Mouse (Mus musculus) macrophage (primary cell): Measurements from ENCODE around the gene Kirrel3. TPM values are rescaled to one million over a fixed set of nuclear protein-coding genes. Genes with fewer than 3 reads are reported as not detected.

Experiments used
- H3K27ac ChIP-seq: fragments of 350-480 bp; formaldehyde crosslinking; 2 replicates; pipeline ENCODE4 v1.9.0; 2021
- H3K36me3 ChIP-seq: fragments of 350-480 bp; formaldehyde crosslinking; 2 replicates; pipeline ENCODE4 v1.9.0; 2021; ENCODE audit errors: inconsistent target
- H3K4me3 ChIP-seq: fragments of 350-480 bp; formaldehyde crosslinking; 2 replicates; pipeline ENCODE4 v1.9.0; 2021; ENCODE audit errors: inconsistent target
- H3K79me2 ChIP-seq: fragments of 350-480 bp; formaldehyde crosslinking; 2 replicates; pipeline ENCODE4 v1.9.0; 2021; ENCODE audit errors: inconsistent target
- WGBS: methylation state at CpG from one replicate; pipeline ENCODE4 v1.1.7; 2026; ENCODE audit warnings: inconsistent platforms; ENCODE audit not compliant: missing documents; 5-methylcytosine and 5-hydroxymethylcytosine counted together
- polyA plus RNA-seq: library from polyadenylated mRNA; stranded (reverse); fragments of 250-400 nt; gene quantifications from 3 replicates; pipeline ENCODE4 v1.2.4, GENCODE M21; 2018; ENCODE audit warnings: inconsistent platforms

Kirrel3 gene
- polyA plus RNA-seq, 1 experiment from 2014 or later: not detected

DNA sequence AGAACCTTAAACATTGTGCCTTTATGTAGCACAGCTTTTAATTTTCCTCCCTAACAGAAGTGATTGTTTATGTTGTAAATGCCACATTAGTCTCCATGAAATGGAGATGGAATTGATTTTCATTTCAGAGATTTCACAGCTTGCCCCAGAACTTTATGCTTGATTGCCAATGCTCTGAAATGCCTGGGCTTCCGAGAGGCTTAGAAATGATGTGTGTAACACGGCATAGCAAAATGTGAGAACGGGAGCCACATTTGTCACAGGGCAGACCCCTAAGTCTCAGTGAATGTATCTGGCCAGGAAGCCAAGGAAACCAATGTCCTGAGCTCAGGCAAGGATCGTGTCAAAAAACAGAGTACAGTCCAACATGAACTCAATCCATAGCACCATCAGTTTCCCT is 227.3 kb downstream of the Kirrel3 start:
- WGBS: 76% methylated on average over 4 of the region's 4 CpGs
- no peak overlapping the region for H3K4me3 ChIP-seq
- no peaks in the 10 kb centered on the region for H3K36me3 ChIP-seq
- no peak overlapping the region for H3K27ac ChIP-seq
- no peaks in the 10 kb centered on the region for H3K79me2 ChIP-seq

DNA sequence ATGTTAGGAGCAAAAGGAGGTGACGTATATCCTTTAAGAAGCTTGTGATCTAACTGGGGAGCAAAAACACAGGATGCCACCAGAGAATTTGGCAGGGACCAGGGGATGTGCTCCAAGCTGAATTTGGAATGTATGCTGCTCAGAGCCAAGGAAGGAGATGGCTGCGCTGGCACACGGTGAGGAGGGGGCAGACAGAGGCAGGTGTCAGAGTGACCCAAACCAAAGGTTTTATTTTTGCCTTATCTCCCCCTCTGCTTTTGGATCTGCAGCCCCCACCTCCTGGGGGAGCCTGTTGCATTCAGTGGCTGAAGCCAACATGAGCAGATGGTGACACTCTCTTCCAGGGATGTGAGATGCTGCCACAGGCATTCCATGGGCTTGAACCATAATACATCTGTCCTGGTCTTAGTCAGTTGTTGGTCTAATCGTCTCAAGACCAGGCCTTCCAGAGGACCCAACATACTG is 227.8 kb downstream of the Kirrel3 start:
- H3K4me3 ChIP-seq: no peak overlapping the region
- 86% methylated on average over 4 of the region's 4 CpGs for WGBS
- H3K79me2 ChIP-seq: no peaks in the 10 kb centered on the region
- no peak overlapping the region for H3K27ac ChIP-seq
- H3K36me3 ChIP-seq: no peaks in the 10 kb centered on the region

DNA sequence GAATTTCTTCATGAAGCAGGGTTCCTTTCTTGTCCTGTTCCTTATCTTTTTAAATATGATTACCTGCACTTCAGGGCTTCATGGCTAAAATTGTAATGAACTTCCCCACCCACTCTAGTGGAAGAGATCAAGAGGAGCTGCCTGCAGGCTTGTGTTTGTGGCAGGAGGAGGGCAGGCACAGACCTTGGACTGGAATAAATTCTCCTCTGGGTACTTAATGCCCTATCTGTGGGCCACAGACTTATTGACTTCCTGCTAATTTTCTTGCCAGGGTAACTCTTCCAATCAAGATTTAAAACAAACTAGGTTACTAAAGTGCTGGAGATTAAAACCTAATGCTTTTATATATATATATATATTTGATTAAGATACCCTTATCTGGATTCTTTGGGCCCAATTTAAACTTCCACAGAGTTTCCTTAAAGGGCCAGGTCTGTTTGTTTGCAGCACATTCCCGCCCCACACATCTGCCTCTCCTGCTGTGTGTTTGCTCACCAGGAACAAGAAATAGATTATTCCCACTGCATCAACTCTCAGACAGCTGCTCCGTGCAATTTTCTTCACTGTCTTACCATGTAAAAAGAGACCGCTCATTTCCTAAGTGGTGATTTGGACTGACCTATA is 229.4 kb downstream of the Kirrel3 start:
- 76% methylated on average over 3 of the region's 3 CpGs for whole genome bisulfite sequencing

DNA sequence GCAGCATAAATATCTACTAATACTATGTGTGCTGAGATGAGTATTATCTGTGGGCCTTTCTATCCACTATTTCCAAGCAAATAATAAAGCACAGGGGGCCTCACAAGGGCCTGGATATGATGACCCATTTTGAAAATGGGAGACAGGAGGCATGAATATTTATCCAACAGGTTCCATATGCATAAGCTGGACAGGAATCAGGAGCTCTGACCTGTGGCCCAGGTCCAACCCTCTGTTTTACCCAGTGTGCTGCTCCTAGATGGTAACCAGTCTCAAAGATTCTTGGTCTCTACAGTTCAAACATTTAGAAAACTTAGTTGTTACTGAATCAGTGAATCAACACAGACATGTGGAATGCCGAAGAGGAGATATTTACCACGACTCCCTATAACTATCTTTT is 230.8 kb downstream of the Kirrel3 start:
- Histone ChIP-seq H3K79me2 (no peaks in the 10 kb centered on the region), H3K36me3 (no peaks in the 10 kb centered on the region), H3K27ac (no peak overlapping the region), H3K4me3 (no peak overlapping the region)
- WGBS: 89% methylated on average over 2 of the region's 2 CpGs

More for the DNA sequence above, 229.4 kb downstream of the Kirrel3 start:
- H3K79me2 ChIP-seq: no peaks in the 10 kb centered on the region
- H3K4me3 ChIP-seq: no peak overlapping the region
- no peaks in the 10 kb centered on the region for H3K36me3 ChIP-seq
- no peak overlapping the region for H3K27ac ChIP-seq

DNA sequence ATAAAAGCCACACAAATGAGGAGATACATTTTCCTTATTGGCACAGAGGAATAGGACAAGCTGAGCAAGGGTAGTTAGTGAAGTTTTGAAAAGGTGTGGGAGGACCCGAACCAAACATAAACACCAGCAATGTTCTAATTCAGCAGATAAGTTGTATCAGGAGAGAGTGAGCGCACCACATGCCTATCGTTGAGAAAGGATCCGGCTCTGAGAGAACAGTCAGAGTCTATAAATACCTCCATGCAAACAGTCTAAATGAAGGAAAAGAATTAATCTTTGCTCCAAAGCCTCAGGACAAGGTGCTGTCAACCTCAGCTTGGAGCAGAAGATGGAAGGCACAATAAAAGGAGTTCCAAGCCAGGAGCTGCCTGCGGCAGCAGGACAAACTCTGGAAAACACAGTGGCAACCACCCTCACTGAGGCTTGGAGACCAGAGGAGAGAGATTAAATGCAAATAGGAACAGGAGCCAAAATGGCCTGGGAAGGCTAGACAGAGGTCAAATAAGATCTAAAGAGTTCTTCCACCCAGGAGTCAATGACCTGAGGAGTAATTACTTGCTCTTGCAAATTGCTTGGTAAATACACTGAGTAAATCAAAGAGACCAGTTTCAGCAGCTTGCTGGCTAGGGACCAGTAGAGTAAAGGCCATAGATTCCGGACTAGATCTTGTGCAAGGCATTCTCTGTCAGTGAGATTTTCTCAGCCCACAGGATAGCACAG is 235.9 kb downstream of the Kirrel3 start:
- no peak overlapping the region for H3K4me3 ChIP-seq
- no peaks in the 10 kb centered on the region for H3K36me3 ChIP-seq
- H3K27ac ChIP-seq: no peak overlapping the region
- 57% methylated on average over 6 of the region's 6 CpGs for WGBS
- no peaks in the 10 kb centered on the region for H3K79me2 ChIP-seq

DNA sequence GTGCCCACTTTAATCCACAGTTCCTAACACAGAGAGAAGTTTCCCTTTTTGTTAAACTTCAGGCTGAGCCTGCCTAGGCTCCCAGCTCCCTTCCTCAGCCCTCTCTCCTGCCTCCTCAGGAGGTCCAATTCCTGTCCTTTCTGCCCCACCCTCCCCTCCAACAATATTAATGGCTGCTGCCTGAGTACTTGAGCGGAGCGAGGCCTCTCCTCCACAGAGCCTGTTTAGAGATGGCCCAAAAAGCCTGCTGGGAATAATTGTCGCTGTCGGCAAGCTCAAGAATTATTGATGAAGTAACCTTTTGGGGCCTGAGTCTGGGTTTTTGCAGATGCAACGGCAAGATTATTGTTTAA is 236.5 kb downstream of the Kirrel3 start:
- Histone ChIP-seq H3K79me2 (no peaks in the 10 kb centered on the region), H3K4me3 (no peak overlapping the region), H3K27ac (no peak overlapping the region), H3K36me3 (no peaks in the 10 kb centered on the region)
- whole genome bisulfite sequencing: 60% methylated on average over 5 of the region's 5 CpGs

DNA sequence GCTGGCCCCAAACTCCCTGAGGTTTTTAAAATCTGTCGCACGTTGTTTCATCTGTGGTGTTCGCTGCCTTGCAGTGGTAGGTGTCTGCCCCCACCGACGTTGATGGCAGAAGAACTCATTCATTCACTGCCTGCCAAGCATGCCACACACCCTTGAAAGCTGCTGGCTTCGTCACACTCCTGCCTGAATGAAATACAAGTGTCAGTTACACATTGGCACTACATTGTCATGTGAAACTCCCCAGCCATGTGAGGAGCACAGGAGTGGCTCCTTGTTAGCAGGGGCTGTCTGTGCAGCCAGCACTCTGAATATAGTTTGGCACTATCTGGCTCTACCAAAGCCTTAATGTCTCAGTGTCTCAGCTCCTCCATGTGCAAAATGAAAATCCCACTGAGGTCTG is 246.8 kb downstream of the Kirrel3 start:
- WGBS: 84% methylated on average over 6 of the region's 6 CpGs
- no peaks in the 10 kb centered on the region for H3K36me3 ChIP-seq
- H3K4me3 ChIP-seq: no peak overlapping the region
- H3K79me2 ChIP-seq: no peaks in the 10 kb centered on the region
- no peak overlapping the region for H3K27ac ChIP-seq

DNA sequence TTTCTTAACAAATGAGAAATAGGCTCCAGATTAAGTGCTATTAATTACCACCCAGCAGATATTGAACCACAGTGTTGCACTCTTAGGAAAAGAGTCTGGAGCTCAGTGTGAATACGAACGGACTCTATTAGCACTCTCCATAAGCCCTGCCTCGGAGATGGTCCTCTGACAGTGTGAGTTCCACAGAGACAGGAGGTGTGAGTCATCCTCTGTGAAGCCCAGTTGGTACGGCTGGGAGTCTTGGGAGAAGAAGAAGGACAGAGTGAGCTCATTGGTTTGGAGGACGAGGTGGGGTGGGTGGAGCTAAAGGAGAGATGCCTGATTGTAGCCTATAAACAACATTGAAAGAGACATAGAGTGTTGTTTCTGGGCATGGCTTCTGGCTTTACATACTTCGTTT is 247.9 kb downstream of the Kirrel3 start:
- Histone ChIP-seq H3K79me2 (no peaks in the 10 kb centered on the region), H3K36me3 (no peaks in the 10 kb centered on the region)
- WGBS: 61% methylated on average over 6 of the region's 6 CpGs

DNA sequence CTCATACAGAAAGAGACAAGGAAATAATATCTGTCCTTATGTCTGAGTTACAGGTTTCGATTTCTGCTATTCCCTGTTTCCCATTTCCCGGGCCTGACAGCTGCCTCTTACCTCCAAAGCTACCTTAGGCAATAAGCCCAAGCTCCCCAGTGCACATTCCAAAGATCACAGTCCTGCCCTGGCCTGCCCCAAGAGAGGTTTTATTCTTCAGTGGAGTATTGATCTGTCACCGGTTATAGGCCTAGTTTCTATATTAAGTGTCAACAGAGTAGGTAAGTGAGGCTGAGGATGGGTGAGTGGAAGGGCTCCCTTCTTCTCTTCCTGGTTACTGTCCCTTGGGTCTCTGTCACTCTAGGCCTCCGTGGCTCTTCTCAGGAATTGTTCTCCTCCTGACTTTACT is 249.3 kb downstream of the Kirrel3 start:
- H3K79me2 ChIP-seq: no peaks in the 10 kb centered on the region
- H3K27ac ChIP-seq: no peak overlapping the region
- no peak overlapping the region for H3K4me3 ChIP-seq
- 78% methylated on average over 4 of the region's 4 CpGs for WGBS
- no peaks in the 10 kb centered on the region for H3K36me3 ChIP-seq

More for the DNA sequence above, 247.9 kb downstream of the Kirrel3 start:
- H3K27ac ChIP-seq: no peak overlapping the region
- H3K4me3 ChIP-seq: no peak overlapping the region

DNA sequence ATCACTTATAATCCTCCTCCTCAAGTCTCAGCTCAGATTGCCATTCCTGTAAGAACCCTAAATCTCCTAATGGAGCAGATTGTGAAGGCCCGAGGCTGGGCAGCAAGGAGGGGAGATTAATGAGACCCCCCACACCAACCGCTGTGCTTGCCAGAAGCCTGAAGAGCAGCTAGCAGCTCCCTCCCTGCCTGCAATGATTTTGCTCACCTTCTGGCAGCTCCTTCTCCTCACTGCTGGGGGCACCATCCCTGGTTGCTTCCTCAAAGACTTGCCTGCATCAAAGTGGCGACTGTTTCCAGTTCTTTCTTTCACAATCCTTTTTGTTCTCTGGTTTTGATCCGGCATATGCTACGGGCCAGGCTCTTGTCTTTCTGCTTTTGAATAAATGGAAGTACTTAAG is 253.7 kb downstream of the Kirrel3 start:
- no peak overlapping the region for H3K27ac ChIP-seq
- 60% methylated on average over 5 of the region's 5 CpGs for WGBS
- no peak overlapping the region for H3K4me3 ChIP-seq
- no peaks in the 10 kb centered on the region for H3K36me3 ChIP-seq
- no peaks in the 10 kb centered on the region for H3K79me2 ChIP-seq

DNA sequence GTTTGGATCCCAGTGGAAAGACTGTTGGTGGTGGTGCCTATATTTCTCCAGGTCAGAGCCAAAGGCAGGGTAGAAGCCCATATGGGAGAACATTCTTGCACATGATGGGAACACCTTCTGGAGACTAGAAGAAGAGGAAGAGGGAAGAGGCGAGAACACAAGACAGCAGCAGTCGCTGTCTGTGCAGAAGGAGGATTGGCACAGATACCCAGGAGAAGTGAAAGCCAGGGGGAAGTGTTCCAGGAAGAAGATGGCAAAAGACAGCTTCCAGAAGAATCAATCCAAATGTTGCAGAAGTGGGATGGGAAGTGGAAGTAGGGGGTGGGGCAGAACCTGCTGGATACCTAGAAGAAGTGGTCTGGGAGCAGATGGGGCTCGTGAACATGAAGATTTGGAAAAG is 255.1 kb downstream of the Kirrel3 start:
- H3K4me3 ChIP-seq: no peak overlapping the region

DNA sequence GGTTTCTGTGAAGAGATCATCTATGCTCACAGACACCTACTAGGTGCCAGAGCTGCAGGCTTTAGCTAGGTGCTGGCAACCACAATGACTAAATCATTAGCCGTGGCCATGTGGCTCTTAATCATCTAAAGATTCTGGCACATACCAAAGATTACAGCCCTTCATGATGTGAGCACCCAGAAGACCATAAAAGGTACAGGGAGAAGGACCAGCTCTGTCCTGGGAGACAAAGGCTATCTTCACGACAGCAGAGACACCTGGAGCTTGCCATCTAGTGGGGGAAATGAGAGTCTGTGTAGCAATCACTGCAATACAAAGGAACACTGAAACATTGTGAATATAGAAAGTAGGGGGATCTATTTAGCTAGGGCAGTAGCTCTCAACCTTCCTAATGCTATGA is 262.3 kb downstream of the Kirrel3 start:
- H3K79me2 ChIP-seq: no peaks in the 10 kb centered on the region
- WGBS: 34% methylated on average over 2 of the region's 2 CpGs
- H3K36me3 ChIP-seq: no peaks in the 10 kb centered on the region
- no peak overlapping the region for H3K4me3 ChIP-seq
- H3K27ac ChIP-seq: no peak overlapping the region

More for the DNA sequence above, 255.1 kb downstream of the Kirrel3 start:
- no peak overlapping the region for H3K27ac ChIP-seq
- H3K36me3 ChIP-seq: no peaks in the 10 kb centered on the region
- WGBS: 85% methylated on average over 2 of the region's 3 CpGs
- H3K79me2 ChIP-seq: no peaks in the 10 kb centered on the region

DNA sequence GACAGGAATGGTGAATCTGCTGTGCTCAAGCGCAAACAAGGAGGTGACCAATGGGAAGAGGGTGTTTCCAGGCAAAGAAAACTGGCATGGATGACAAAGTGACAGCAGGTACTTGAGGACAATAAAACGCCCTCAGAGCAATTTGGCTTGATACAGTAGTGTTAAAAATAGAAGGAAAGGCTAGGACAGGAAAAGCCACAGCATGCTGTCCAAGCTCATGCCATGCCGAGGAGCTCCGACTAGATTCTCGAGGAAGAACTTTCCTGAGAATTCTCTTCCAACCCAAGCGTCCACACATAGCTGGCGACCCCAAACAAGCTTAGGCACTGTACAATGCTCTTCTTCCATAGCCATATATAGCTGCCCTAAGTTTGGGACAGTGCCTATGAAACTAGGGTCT is 263.5 kb downstream of the Kirrel3 start:
- 78% methylated on average over 7 of the region's 7 CpGs for WGBS
- Histone ChIP-seq H3K79me2 (no peaks in the 10 kb centered on the region), H3K4me3 (no peak overlapping the region), H3K36me3 (no peaks in the 10 kb centered on the region), H3K27ac (no peak overlapping the region)

DNA sequence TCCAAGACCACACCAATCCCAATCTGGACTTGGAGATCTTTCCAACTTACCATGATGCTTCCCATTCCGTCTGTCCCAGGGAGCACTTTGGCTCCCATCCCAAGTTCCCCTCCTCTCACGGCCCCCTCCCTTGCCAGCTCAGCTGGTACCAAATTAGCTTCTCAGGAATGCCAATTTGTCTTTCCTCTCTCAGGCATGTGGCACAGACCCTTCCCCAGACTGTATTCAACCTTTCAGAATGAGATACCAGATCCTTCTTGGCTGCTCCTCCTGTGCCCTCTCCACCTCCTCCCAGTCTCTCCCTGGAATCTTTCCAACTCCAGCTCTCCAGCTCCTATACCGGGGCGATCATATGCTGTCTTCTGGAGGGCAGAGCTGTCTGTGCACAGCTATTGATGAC is 264.2 kb downstream of the Kirrel3 start:
- Histone ChIP-seq H3K79me2 (no peaks in the 10 kb centered on the region), H3K36me3 (no peaks in the 10 kb centered on the region), H3K4me3 (no peak overlapping the region), H3K27ac (no peak overlapping the region)
- WGBS: 82% methylated on average over 4 of the region's 4 CpGs

DNA sequence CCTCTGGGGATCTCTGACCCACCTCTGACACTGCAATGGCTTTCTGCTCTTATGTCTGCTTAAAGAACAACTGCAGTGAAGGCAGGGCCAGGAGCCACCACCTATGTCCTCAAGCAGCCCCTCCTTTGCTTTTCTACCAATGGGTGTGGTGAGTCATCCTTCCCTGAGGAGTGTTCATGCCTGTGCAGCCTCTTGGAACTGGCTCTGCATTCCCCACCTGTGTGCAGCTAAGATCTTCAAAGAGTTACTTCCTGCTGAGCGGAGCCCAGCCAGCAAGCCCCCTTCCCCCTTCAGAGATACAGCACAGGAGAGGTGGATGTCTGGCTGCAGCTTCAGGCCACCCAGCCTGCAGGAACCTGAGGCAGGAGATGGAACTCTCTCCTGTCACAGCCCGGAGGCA is 265.2 kb downstream of the Kirrel3 start:
- Histone ChIP-seq H3K4me3 (no peak overlapping the region), H3K36me3 (no peaks in the 10 kb centered on the region), H3K79me2 (no peaks in the 10 kb centered on the region), H3K27ac (no peak overlapping the region)
- WGBS: 27% methylated on average over 2 of the region's 2 CpGs
